Comparison of ENCODE assay signal across 20 mouse cellular contexts in the genomic region with DNA sequence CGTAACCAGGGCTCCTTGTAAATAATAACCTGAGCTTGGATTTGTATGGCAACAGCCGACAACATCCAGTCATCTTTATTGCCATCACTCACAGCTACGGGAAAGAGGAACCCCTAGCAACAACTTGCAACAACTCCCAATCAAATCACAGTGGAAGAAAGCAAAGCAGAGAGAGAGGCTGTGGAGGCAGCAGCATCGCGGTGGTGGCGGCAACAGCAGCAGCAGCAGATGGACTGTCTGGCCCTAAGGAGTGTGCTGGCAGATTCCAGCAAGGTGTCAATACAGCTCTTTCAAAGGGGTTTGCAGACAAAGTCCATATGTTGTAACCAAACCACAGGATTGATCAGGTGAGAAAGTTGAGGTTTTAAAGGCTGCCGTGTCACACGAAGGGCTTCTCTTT. TPM values are rescaled to one million over a fixed set of nuclear protein-coding genes. Genes with fewer than 3 reads are reported as not detected.
DNase-seq lines count a peak whose midpoint lies in the region; TF ChIP-seq lines count a peak whose summit lies in the region.
"Had no signal": no experiment of that assay in that cellular context is flagged by ENCODE, and none has a peak within 500 bp of the region (broad histone marks: within the 10 kb centered on the region; RNA-seq: fewer than 3 reads in every experiment).

No protein-coding gene starts in this region.

- no peak overlapping the region for H3K27ac ChIP-seq in cerebellum, adult 2 months (ENCODE audit: insufficient read depth, low read length)
- H3K27ac ChIP-seq: gastrocnemius, adult 2 months; heart, adult 2 months; hindbrain, embryonic 14.5 days; kidney, postnatal 0 days; midbrain, embryonic 13.5 days had no signal

- 52% methylated on average over 8 of the region's 8 CpGs for WGBS in cerebellum, adult 2 months

- TF ChIP-seq POLR2A in cerebellum, adult 2 months (IDR thresholded peaks at IDR 0.05; ENCODE audit: borderline replicate concordance, insufficient read depth, low read length): no peak

- no peaks in the 10 kb centered on the region; the same call in 1 of the 2 replicates for H3K27me3 ChIP-seq in cerebellum, adult 2 months (ENCODE audit: control insufficient read depth, insufficient read depth, low read length)
- H3K27me3 ChIP-seq: CH12.LX had no signal

- H3K4me3 ChIP-seq in cerebellum, adult 2 months (replicated peaks; ENCODE audit: insufficient read depth, low read depth, low read length): no peak overlapping the region
- H3K4me3 ChIP-seq: erythroblast, embryonic 14.5 days; gastrocnemius, adult 2 months; heart, adult 2 months; midbrain, embryonic 13.5 days had no signal

- peak; percentile 34 to 48 for DNase-seq in cerebellum, postnatal 10 days
- no peak for DNase-seq in cerebellum, adult 2 months
- peak; percentile 30 to 52 for DNase-seq in left cerebral cortex, adult 18-20 months (ENCODE audit: low spot score in 2 of 2)
- no peak for DNase-seq in left cerebral cortex, adult 11 months (ENCODE audit: low spot score)
- DNase-seq in layer of hippocampus, postnatal 10 days (ENCODE audit: low spot score in 2 of 2): peak; percentile 14 to 18
- DNase-seq in right cerebral cortex, postnatal 14 days: peak; percentile 30
- DNase-seq in heart, postnatal 4 days: no peak
- DNase-seq in cerebellum, adult 9-10 months: no peak
- DNase-seq: cerebellum, adult 11-12 months; gastrocnemius, adult 2 months; heart, adult 2 months; lung, embryonic 14.5 days; thymus, postnatal 36 days had no signal

- H3K4me1 ChIP-seq in cerebellum, adult 2 months (ENCODE audit: control insufficient read depth, insufficient read depth, low read length): no peaks in the 10 kb centered on the region

- TF ChIP-seq CTCF in cerebellum, adult 2 months (IDR thresholded peaks at IDR 0.05; ENCODE audit: borderline replicate concordance, insufficient read depth, low read depth, low read length): no peak

RNA-seq across cellular contexts. Expression of a gene that starts 2.4 kb away (rescaled TPM):
- polyA plus RNA-seq in cerebellum, adult 2 months (2012; rRNA removed): 1.4 and 2.0 TPM in 2 replicates
- total RNA-seq in left cerebral cortex, adult 18-20 months (2021): 10 to 100 TPM; 54.5 to 79.2 TPM
- 1 to 10 TPM; 7.0 to 8.0 TPM for total RNA-seq in layer of hippocampus, postnatal 10 days (2021)
- not detected for total RNA-seq in heart, postnatal 4 days (2021)
- total RNA-seq: heart, adult 2 months; liver, adult 2 months had no signal
- polyA plus RNA-seq: erythroblast, embryonic 14.5 days; heart, adult 2 months; heart, embryonic 16.5 days; liver, adult 2 months had no signal

Comparison
In these comparisons a context has a peak if more than half of its experiments do, and no peak if none do; other contexts are left out.
1. DNase-seq: peak in cerebellum, postnatal 10 days (2 of 2), left cerebral cortex, adult 18-20 months (2 of 2), layer of hippocampus, postnatal 10 days (2 of 2) and right cerebral cortex, postnatal 14 days (single experiment); none in cerebellum, adult 2 months (0 of 2), left cerebral cortex, adult 11 months (single experiment), heart, postnatal 4 days (single experiment) and cerebellum, adult 9-10 months (single experiment).
2. RNA of a gene that starts 2.4 kb away (total RNA-seq): 54.5 to 79.2 TPM in left cerebral cortex, adult 18-20 months and 7.0 to 8.0 TPM in layer of hippocampus, postnatal 10 days; not detected in heart, postnatal 4 days; every median in the first group is over 4 times any median in the second.